Mouse (Mus musculus) hindbrain, embryonic 12.5 days (tissue): ENCODE results near the gene Slfn2. TPM values are rescaled to one million over a fixed set of nuclear protein-coding genes. Genes with fewer than 3 reads are reported as not detected.
A peak's percentile ranks its signal among the peaks of the same experiment; 100 is the strongest.
"Not testable (repeated sequence)": the region's sequence is repeated elsewhere in the genome, so short reads cannot be mapped to it uniquely, and the experiment has no call there.

ENCODE experiments used
- ATAC-seq: fragments of 200-750 bp; cut with Nextera tagmentation; 2 replicates; pipeline ENCODE4 v1.8.0; 2017; ENCODE audit warnings: moderate TSS enrichment; ENCODE audit not compliant: low FRiP score
- H3K27ac ChIP-seq: fragments of 300-500 bp; sonication (generic); 2 replicates; pipeline ENCODE4 v1.5.1; 2016; ENCODE audit warnings: mild to moderate bottlenecking
- H3K27me3 ChIP-seq: fragments of 300-500 bp; sonication (generic); 2 replicates; pipeline ENCODE4 v1.6.1; 2016; ENCODE audit warnings: mild to moderate bottlenecking
- H3K36me3 ChIP-seq: fragments of 300-500 bp; sonication (generic); 2 replicates; pipeline ENCODE4 v1.6.1; 2016; ENCODE audit warnings: mild to moderate bottlenecking
- H3K4me1 ChIP-seq: fragments of 300-500 bp; sonication (generic); 2 replicates; pipeline ENCODE4 v1.6.1; 2016
- H3K4me2 ChIP-seq: fragments of 300-500 bp; sonication (generic); replicated peaks from 2 replicates; pipeline ENCODE4 v1.6.1; 2016; ENCODE audit warnings: mild to moderate bottlenecking
- H3K4me3 ChIP-seq: fragments of 300-500 bp; sonication (generic); 2 replicates; pipeline ENCODE4 v1.5.1; 2016; ENCODE audit warnings: mild to moderate bottlenecking
- H3K9ac ChIP-seq: fragments of 300-500 bp; sonication (generic); 2 replicates; pipeline ENCODE4 v1.6.1; 2016; ENCODE audit warnings: mild to moderate bottlenecking, moderate library complexity
- H3K9me3 ChIP-seq: fragments of 300-500 bp; sonication (generic); replicated peaks from 2 replicates; pipeline ENCODE4 v1.6.1; 2016; ENCODE audit warnings: mild to moderate bottlenecking
- WGBS: fragments of 180-500 bp; shearing (Covaris S2); methylation state at CpG from one replicate; pipeline ENCODE4 v1.1.7; 2016; 5-methylcytosine and 5-hydroxymethylcytosine counted together
- polyA plus RNA-seq: library from polyadenylated mRNA; unstranded; fragments of >200 nt; fragmentation: Nextera tagmentation; extraction: Ambion mirVana; gene quantifications from 2 replicates; pipeline ENCODE4 v1.2.1, GENCODE M21; 2016

The Slfn2 gene
- polyA plus RNA-seq, result 1.7 and 2.4 TPM in 2 replicates

- H3K27ac ChIP-seq, result no peak within 1 kb of the TSS
- H3K9me3 ChIP-seq, result no peaks in the 10 kb centered on the region
- no peak for ATAC-seq
- WGBS, result 91% methylated on average over 2 of the region's 2 CpGs
- no peak within 1 kb of the TSS for H3K9ac ChIP-seq
- H3K4me3 ChIP-seq, result no peak within 1 kb of the TSS
- no peak within 1 kb of the TSS for H3K4me2 ChIP-seq
- no peaks in the 10 kb centered on the region for H3K27me3 ChIP-seq
- no peaks in the 10 kb centered on the region for H3K4me1 ChIP-seq
- no peaks in the 10 kb centered on the region for H3K36me3 ChIP-seq
Observed at GRCm38 (mm10) chr11:83064946-83065345, at the start of gene Slfn2. Gene Slfn2 (plus strand): TSS chr11:83065112.

GRCm38 (mm10) chr11:83016093-83016492 lies 48.8 kb upstream of the Slfn2 start:
- Histone ChIP-seq H3K27ac (no peak overlapping the region), H3K36me3 (no peaks in the 10 kb centered on the region), H3K4me1 (no peaks in the 10 kb centered on the region), H3K4me2 (no peak overlapping the region), H3K27me3 (no peaks in the 10 kb centered on the region), H3K9ac (no peak overlapping the region), H3K4me3 (no peak overlapping the region), H3K9me3 (no peaks in the 10 kb centered on the region)
- ATAC-seq, result no peak

- not testable (repeated sequence) for H3K4me3 ChIP-seq, ATAC-seq, H3K36me3 ChIP-seq, H3K4me2 ChIP-seq, H3K9me3 ChIP-seq, H3K27me3 ChIP-seq, H3K27ac ChIP-seq, H3K4me1 ChIP-seq, H3K9ac ChIP-seq
- 83% methylated on average over 18 of the region's 18 CpGs for WGBS
Observed at GRCm38 (mm10) chr11:83019561-83020519, 45.1 kb upstream of the Slfn2 start.

GRCm38 (mm10) chr11:83020621-83021020 lies 44.3 kb upstream of the Slfn2 start, which contains the start of gene Slfn8:
Gene Slfn8 (minus strand): TSS chr11:83020810.
- ATAC-seq, result no peak
- no peak within 1 kb of the TSS for H3K27ac ChIP-seq
- H3K4me1 ChIP-seq, result no peaks in the 10 kb centered on the region
- H3K4me2 ChIP-seq, result no peak within 1 kb of the TSS
- H3K36me3 ChIP-seq, result no peaks in the 10 kb centered on the region
- H3K9me3 ChIP-seq, result no peaks in the 10 kb centered on the region
- no peak within 1 kb of the TSS for H3K4me3 ChIP-seq
- H3K27me3 ChIP-seq, result no peaks in the 10 kb centered on the region
- H3K9ac ChIP-seq, result no peak within 1 kb of the TSS
- WGBS, result 82% methylated on average over 5 of the region's 5 CpGs

GRCm38 (mm10) chr11:83038686-83039085 lies 26.2 kb upstream of the Slfn2 start:
- not testable (repeated sequence) for H3K4me3 ChIP-seq, H3K9me3 ChIP-seq, H3K4me2 ChIP-seq, H3K9ac ChIP-seq, ATAC-seq, H3K36me3 ChIP-seq, H3K27ac ChIP-seq, H3K4me1 ChIP-seq
- 89% methylated on average over 3 of the region's 3 CpGs for WGBS
- peaks cover 13% of the 10 kb centered on the region for H3K27me3 ChIP-seq

- Histone ChIP-seq H3K4me1 (no peaks in the 10 kb centered on the region), H3K4me2 (no peak overlapping the region), H3K9ac (no peak overlapping the region), H3K27me3 (peaks cover 16% of the 10 kb centered on the region), H3K36me3 (no peaks in the 10 kb centered on the region), H3K4me3 (no peak overlapping the region), H3K27ac (no peak overlapping the region), H3K9me3 (no peaks in the 10 kb centered on the region)
- ATAC-seq, result no peak
- WGBS, result 67% methylated on average over 1 of the region's 1 CpGs
Observed at GRCm38 (mm10) chr11:83039156-83039555, 25.8 kb upstream of the Slfn2 start.

GRCm38 (mm10) chr11:83039796-83040195 lies 25.1 kb upstream of the Slfn2 start:
- 17% methylated on average over 19 of the region's 19 CpGs for WGBS
- no peaks in the 10 kb centered on the region for H3K4me1 ChIP-seq
- no peak overlapping the region for H3K9ac ChIP-seq
- peak overlapping the region; percentile 12; the same call in 1 of the 2 replicates for H3K4me3 ChIP-seq
- no peak for ATAC-seq
- H3K9me3 ChIP-seq, result no peaks in the 10 kb centered on the region
- peaks cover 19% of the 10 kb centered on the region for H3K27me3 ChIP-seq
- H3K4me2 ChIP-seq, result peak overlapping the region; percentile 15; the same call in 1 of the 2 replicates
- H3K36me3 ChIP-seq, result no peaks in the 10 kb centered on the region
- no peak overlapping the region for H3K27ac ChIP-seq

- no peak overlapping the region for H3K9ac ChIP-seq
- no peak overlapping the region for H3K4me3 ChIP-seq
- no peaks in the 10 kb centered on the region for H3K9me3 ChIP-seq
- 23% methylated on average over 1 of the region's 1 CpGs for WGBS
- peaks cover 19% of the 10 kb centered on the region for H3K27me3 ChIP-seq
- no peaks in the 10 kb centered on the region for H3K4me1 ChIP-seq
- H3K36me3 ChIP-seq, result no peaks in the 10 kb centered on the region
- H3K27ac ChIP-seq, result no peak overlapping the region
- ATAC-seq, result no peak
- no peak overlapping the region for H3K4me2 ChIP-seq
Observed at GRCm38 (mm10) chr11:83040325-83040724, 24.6 kb upstream of the Slfn2 start.

GRCm38 (mm10) chr11:83041000-83041399 lies 23.9 kb upstream of the Slfn2 start:
- no peaks in the 10 kb centered on the region for H3K4me1 ChIP-seq
- peaks cover 19% of the 10 kb centered on the region for H3K27me3 ChIP-seq
- H3K27ac ChIP-seq, result no peak overlapping the region
- no peak for ATAC-seq
- no peak overlapping the region for H3K4me3 ChIP-seq
- no peak overlapping the region for H3K9ac ChIP-seq
- H3K4me2 ChIP-seq, result no peak overlapping the region
- no peaks in the 10 kb centered on the region for H3K36me3 ChIP-seq
- no peaks in the 10 kb centered on the region for H3K9me3 ChIP-seq

GRCm38 (mm10) chr11:83043891-83044290 lies 21.0 kb upstream of the Slfn2 start:
- H3K36me3 ChIP-seq, result no peaks in the 10 kb centered on the region
- H3K27me3 ChIP-seq, result peaks cover 19% of the 10 kb centered on the region
- H3K4me1 ChIP-seq, result peaks cover 6% of the 10 kb centered on the region; the same call in 1 of the 2 replicates
- no peak overlapping the region for H3K4me2 ChIP-seq
- H3K27ac ChIP-seq, result no peak overlapping the region
- no peak overlapping the region for H3K4me3 ChIP-seq
- H3K9me3 ChIP-seq, result no peaks in the 10 kb centered on the region
- ATAC-seq, result no peak
- WGBS, result 83% methylated on average over 4 of the region's 4 CpGs
- no peak overlapping the region for H3K9ac ChIP-seq

GRCm38 (mm10) chr11:83045642-83046041 lies 19.3 kb upstream of the Slfn2 start:
- no peaks in the 10 kb centered on the region for H3K9me3 ChIP-seq
- no peak overlapping the region for H3K9ac ChIP-seq
- peaks cover 6% of the 10 kb centered on the region; the same call in 1 of the 2 replicates for H3K27me3 ChIP-seq
- ATAC-seq, result no peak
- no peak overlapping the region for H3K4me2 ChIP-seq
- no peak overlapping the region for H3K27ac ChIP-seq
- peaks cover 6% of the 10 kb centered on the region; the same call in 1 of the 2 replicates for H3K4me1 ChIP-seq
- WGBS, result 83% methylated on average over 3 of the region's 3 CpGs
- no peak overlapping the region for H3K4me3 ChIP-seq
- H3K36me3 ChIP-seq, result no peaks in the 10 kb centered on the region

- no peak overlapping the region for H3K9ac ChIP-seq
- no peaks in the 10 kb centered on the region for H3K36me3 ChIP-seq
- no peak overlapping the region for H3K4me3 ChIP-seq
- H3K27ac ChIP-seq, result no peak overlapping the region
- ATAC-seq, result no peak
- 7% methylated on average over 5 of the region's 5 CpGs for WGBS
- no peak overlapping the region for H3K4me2 ChIP-seq
- H3K9me3 ChIP-seq, result no peaks in the 10 kb centered on the region
- H3K27me3 ChIP-seq, result no peaks in the 10 kb centered on the region
- H3K4me1 ChIP-seq, result no peaks in the 10 kb centered on the region
Observed at GRCm38 (mm10) chr11:83057863-83058262, 7.0 kb upstream of the Slfn2 start.
